Mouse (Mus musculus) macrophage (primary cell): ENCODE measurements around the gene Mterf1a. TPM values are rescaled to one million over a fixed set of nuclear protein-coding genes. Genes with fewer than 3 reads are reported as not detected.
"Not testable (repeated sequence)": the region's sequence is repeated elsewhere in the genome, so short reads cannot be mapped to it uniquely, and the experiment has no call there.

Experiments used
- H3K27ac ChIP-seq: fragments of 350-480 bp; formaldehyde crosslinking; 2 replicates; pipeline ENCODE4 v1.9.0; 2021
- H3K36me3 ChIP-seq: fragments of 350-480 bp; formaldehyde crosslinking; 2 replicates; pipeline ENCODE4 v1.9.0; 2021; ENCODE audit errors: inconsistent target
- H3K4me3 ChIP-seq: fragments of 350-480 bp; formaldehyde crosslinking; 2 replicates; pipeline ENCODE4 v1.9.0; 2021; ENCODE audit errors: inconsistent target
- H3K79me2 ChIP-seq: fragments of 350-480 bp; formaldehyde crosslinking; 2 replicates; pipeline ENCODE4 v1.9.0; 2021; ENCODE audit errors: inconsistent target
- WGBS: methylation state at CpG from one replicate; pipeline ENCODE4 v1.1.7; 2026; ENCODE audit warnings: inconsistent platforms; ENCODE audit not compliant: missing documents; 5-methylcytosine and 5-hydroxymethylcytosine counted together
- polyA plus RNA-seq: library from polyadenylated mRNA; stranded (reverse); fragments of 250-400 nt; gene quantifications from 3 replicates; pipeline ENCODE4 v1.2.4, GENCODE M21; 2018; ENCODE audit warnings: inconsistent platforms

Gene Mterf1a
- polyA plus RNA-seq, 1 experiment from 2014 or later, result 6.6 TPM

- no peaks in the 10 kb centered on the region for H3K36me3 ChIP-seq
- H3K79me2 ChIP-seq, result no peaks in the 10 kb centered on the region
- H3K4me3 ChIP-seq, result no peak overlapping the region
- H3K27ac ChIP-seq, result no peak overlapping the region
- WGBS, result 37% methylated on average over 2 of the region's 2 CpGs
Observed at GRCm38 (mm10) chr5:3905471-3905870, 11.7 kb upstream of the Mterf1a start.

GRCm38 (mm10) chr5:3894294-3894619 lies 524 bp upstream of the Mterf1a start:
- H3K4me3 ChIP-seq, H3K27ac ChIP-seq, H3K36me3 ChIP-seq: not testable (repeated sequence)
- 97% methylated on average over 4 of the region's 4 CpGs for WGBS
- peaks cover 10% of the 10 kb centered on the region; the same call in 1 of the 2 replicates for H3K79me2 ChIP-seq

- H3K79me2 ChIP-seq, result peaks cover 10% of the 10 kb centered on the region; the same call in 1 of the 2 replicates
- H3K4me3 ChIP-seq, result no peak overlapping the region
- no peak overlapping the region for H3K27ac ChIP-seq
- H3K36me3 ChIP-seq, result no peaks in the 10 kb centered on the region
Observed at GRCm38 (mm10) chr5:3889201-3889600, 4.5 kb downstream of the Mterf1a start.

- not testable (repeated sequence) for H3K36me3 ChIP-seq, H3K4me3 ChIP-seq, H3K27ac ChIP-seq, H3K79me2 ChIP-seq
- WGBS, result 85% methylated on average over 5 of the region's 7 CpGs
Observed at GRCm38 (mm10) chr5:3886862-3887261, 6.9 kb downstream of the Mterf1a start.

- Histone ChIP-seq H3K36me3 (no peaks in the 10 kb centered on the region), H3K79me2 (no peaks in the 10 kb centered on the region), H3K27ac (no peak overlapping the region), H3K4me3 (no peak overlapping the region)
- WGBS, result 90% methylated on average over 3 of the region's 3 CpGs
Observed at GRCm38 (mm10) chr5:3873485-3873884, 20.2 kb downstream of the Mterf1a start.

- Histone ChIP-seq H3K79me2 (no peaks in the 10 kb centered on the region), H3K36me3 (no peaks in the 10 kb centered on the region), H3K4me3 (no peak overlapping the region), H3K27ac (no peak overlapping the region)
- WGBS, result 86% methylated on average over 1 of the region's 1 CpGs
Observed at GRCm38 (mm10) chr5:3872348-3872747, 21.4 kb downstream of the Mterf1a start.

GRCm38 (mm10) chr5:3870161-3870560 lies 23.6 kb downstream of the Mterf1a start:
- H3K27ac ChIP-seq, result no peak overlapping the region
- H3K36me3 ChIP-seq, result no peaks in the 10 kb centered on the region
- H3K4me3 ChIP-seq, result no peak overlapping the region
- 93% methylated on average over 4 of the region's 4 CpGs for WGBS
- H3K79me2 ChIP-seq, result no peaks in the 10 kb centered on the region

GRCm38 (mm10) chr5:3845026-3845425 lies 48.7 kb downstream of the Mterf1a start, which contains the start of gene Lrrd1:
Gene Lrrd1 (plus strand): TSS chr5:3845173.
- Histone ChIP-seq H3K79me2 (no peaks in the 10 kb centered on the region), H3K36me3 (peaks cover 20% of the 10 kb centered on the region; the same call in 1 of the 2 replicates), H3K4me3 (no peak within 1 kb of the TSS), H3K27ac (no peak within 1 kb of the TSS)
- WGBS, result 29% methylated on average over 24 of the region's 24 CpGs

Other genes with a start within 250 kb of the Mterf1a start
- gene Tmbim7, start 242.8 kb downstream of the Mterf1a start, polyA plus RNA-seq, result not detected in 3 replicates
- 60.5 to 147 TPM (median 87.0 TPM) in 3 replicates for gene Gatad1, start 236.7 kb downstream of the Mterf1a start, polyA plus RNA-seq
- 17.7 to 21.4 TPM (median 18.4 TPM) in 3 replicates for gene Ankib1, start 91.0 kb downstream of the Mterf1a start, polyA plus RNA-seq
- gene Krit1, start 90.7 kb downstream of the Mterf1a start, polyA plus RNA-seq, result 11.6 to 22.2 TPM (median 16.3 TPM) in 3 replicates
- gene Lrrd1, start 48.8 kb downstream of the Mterf1a start, polyA plus RNA-seq, result not detected in 3 replicates
- gene Akap9, start 34.1 kb upstream of the Mterf1a start, polyA plus RNA-seq, result 12.9 to 22.6 TPM (median 14.1 TPM) in 3 replicates
- gene Cyp51, start 210.8 kb upstream of the Mterf1a start, polyA plus RNA-seq, result 25.1 to 59.8 TPM (median 34.3 TPM) in 3 replicates